Mouse (Mus musculus) small intestine, adult 2 months (tissue): Measurements from ENCODE around the gene Tesk1. TPM values are rescaled to one million over a fixed set of nuclear protein-coding genes. Genes with fewer than 3 reads are reported as not detected.
"Not testable (repeated sequence)": the region's sequence is repeated elsewhere in the genome, so short reads cannot be mapped to it uniquely, and the experiment has no call there.

Experiments
- H3K27ac ChIP-seq: fragments of 200-500 bp; 2 replicates; pipeline ENCODE4 v1.5.1; 2012; ENCODE audit warnings: low read depth, low read length, control low read depth, inconsistent platforms; ENCODE audit not compliant: insufficient read depth
- H3K27me3 ChIP-seq: fragments of 200-500 bp; 2 replicates; pipeline ENCODE4 v1.6.1; 2012; ENCODE audit warnings: mild to moderate bottlenecking, moderate library complexity, low read length, inconsistent platforms; ENCODE audit not compliant: control insufficient read depth, insufficient read depth
- H3K36me3 ChIP-seq: fragments of 200-500 bp; 2 replicates; pipeline ENCODE4 v1.6.1; 2012; ENCODE audit warnings: mild to moderate bottlenecking, low read length, control low read depth, inconsistent platforms; ENCODE audit not compliant: control insufficient read depth, insufficient read depth
- H3K4me1 ChIP-seq: fragments of 200-500 bp; 2 replicates; pipeline ENCODE4 v1.6.1; 2012; ENCODE audit warnings: low read length, inconsistent platforms, mixed read lengths; ENCODE audit not compliant: control insufficient read depth, insufficient read depth, insufficient read length
- H3K4me3 ChIP-seq: fragments of 200-500 bp; 2 replicates; pipeline ENCODE4 v1.5.1; 2012; ENCODE audit warnings: low read depth, mild to moderate bottlenecking, control low read depth, inconsistent platforms, low read length, moderate library complexity
- CTCF ChIP-seq: fragments of 200-500 bp; IDR thresholded peaks from 2 replicates; pipeline ENCODE4 v1.5.1; 2012; ENCODE audit warnings: low read depth, mild to moderate bottlenecking, control low read depth, inconsistent platforms, low read length, moderate library complexity, mixed read lengths; ENCODE audit not compliant: insufficient replicate concordance, insufficient read length; ENCODE audit errors: extremely low read depth
- POLR2A ChIP-seq: fragments of 200-500 bp; IDR thresholded peaks from 2 replicates; pipeline ENCODE4 v1.6.1; 2012; ENCODE audit warnings: low read depth, mild to moderate bottlenecking, control low read depth, inconsistent platforms, low read length, moderate library complexity
- WGBS: fragments of 180-500 bp; shearing (Covaris S2); methylation state at CpG from one replicate; pipeline ENCODE4 v1.1.7; 2018; 5-methylcytosine and 5-hydroxymethylcytosine counted together
- polyA plus RNA-seq: library from polyadenylated mRNA; depleted of rRNA; stranded (reverse); fragments of >200 nt; gene quantifications from 2 replicates; pipeline ENCODE4 v1.2.3, GENCODE M21; 2012

Tesk1 gene
- polyA plus RNA-seq, 1 experiment: 77.6 TPM

DNA sequence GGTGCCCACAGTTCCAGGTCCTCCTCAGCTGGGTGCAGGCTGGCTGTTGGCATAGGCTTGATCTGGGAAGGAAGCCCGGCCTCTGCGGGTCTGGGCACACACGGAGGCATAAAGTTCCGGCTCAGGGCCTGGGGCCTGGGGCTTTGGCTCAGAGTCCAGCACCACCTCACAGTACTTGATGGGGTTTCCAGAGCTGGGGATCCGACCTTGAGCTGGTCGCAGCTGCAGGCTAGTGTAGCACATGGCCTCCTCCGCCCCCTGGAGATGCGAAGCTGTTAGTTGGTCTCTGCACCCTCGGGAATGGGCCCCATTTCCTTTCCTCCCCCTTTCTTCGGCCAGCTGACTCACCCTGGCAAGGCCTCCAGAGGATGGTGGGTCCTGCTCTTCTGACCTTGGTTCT is 40.9 kb downstream of the Tesk1 start:
- peaks cover 18% of the 10 kb centered on the region for H3K4me1 ChIP-seq
- 74% methylated on average over 10 of the region's 10 CpGs for WGBS
- TF ChIP-seq POLR2A (no peak), CTCF (no peak)
- no peak overlapping the region for H3K27ac ChIP-seq
- H3K4me3 ChIP-seq: peak overlapping the region; percentile 50
- no peaks in the 10 kb centered on the region for H3K27me3 ChIP-seq
- no peaks in the 10 kb centered on the region for H3K36me3 ChIP-seq

DNA sequence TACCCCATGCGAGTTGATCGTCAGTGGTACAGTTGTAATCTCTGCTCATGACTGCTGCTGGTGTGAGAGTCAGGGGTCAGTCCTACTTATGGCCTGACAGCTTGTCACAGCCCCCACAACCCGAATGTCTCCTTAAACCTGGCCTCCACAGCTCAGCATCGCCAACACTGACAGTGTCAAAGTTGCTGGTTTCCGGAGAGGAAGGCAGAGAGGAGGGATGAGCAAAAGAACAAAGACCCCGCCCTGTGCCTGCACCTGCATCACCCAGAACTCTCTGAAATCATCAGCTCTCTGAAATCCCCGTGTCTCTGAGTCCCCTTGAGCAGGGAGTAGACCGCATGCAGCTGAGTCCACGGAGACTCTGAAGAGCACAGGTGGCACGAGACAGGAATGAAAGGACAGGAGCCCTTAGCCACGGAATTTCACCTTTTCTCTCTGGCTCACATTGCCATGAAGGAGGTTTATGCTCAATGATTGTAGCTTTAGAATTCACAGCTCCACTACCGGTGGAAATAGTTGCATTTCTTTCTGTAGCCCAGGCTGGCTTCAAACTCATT is 41.9 kb downstream of the Tesk1 start, which contains the start of gene Sit1:
Sit1 (minus strand) TSS at position 200 of the 557 bp plus-strand sequence.
- no peaks in the 10 kb centered on the region for H3K36me3 ChIP-seq
- H3K27ac ChIP-seq: no peak within 1 kb of the TSS
- peak within 1 kb of the TSS; percentile 50 for H3K4me3 ChIP-seq
- H3K27me3 ChIP-seq: no peaks in the 10 kb centered on the region
- no peak for TF ChIP-seq POLR2A
- TF ChIP-seq CTCF: no peak
- WGBS: 67% methylated on average over 12 of the region's 12 CpGs
- H3K4me1 ChIP-seq: peaks cover 13% of the 10 kb centered on the region

GRCm38 (mm10) chr4:43485666-43486065 is 43.9 kb downstream of the Tesk1 start:
- H3K36me3 ChIP-seq, H3K27ac ChIP-seq, H3K4me3 ChIP-seq, H3K27me3 ChIP-seq: not testable (repeated sequence)
- WGBS: 97% methylated on average over 5 of the region's 5 CpGs
- peaks cover 15% of the 10 kb centered on the region for H3K4me1 ChIP-seq

- no peak for TF ChIP-seq CTCF
- TF ChIP-seq POLR2A: no peak
Observed at GRCm38 (mm10) chr4:43489611-43490010, 47.9 kb downstream of the Tesk1 start.

GRCm38 (mm10) chr4:43490801-43491200 is 49.1 kb downstream of the Tesk1 start:
- Histone ChIP-seq H3K4me1 (peaks cover 3% of the 10 kb centered on the region; the same call in 1 of the 2 replicates), H3K27me3 (no peaks in the 10 kb centered on the region), H3K36me3 (peaks cover 2% of the 10 kb centered on the region; the same call in 1 of the 2 replicates), H3K4me3 (no peak overlapping the region), H3K27ac (peak overlapping the region; percentile 90)
- WGBS: 23% methylated on average over 5 of the region's 5 CpGs
- no peak for TF ChIP-seq POLR2A
- TF ChIP-seq CTCF: no peak

More at GRCm38 (mm10) chr4:43489611-43490010, 47.9 kb downstream of the Tesk1 start:
- Histone ChIP-seq H3K4me1 (peaks cover 3% of the 10 kb centered on the region; the same call in 1 of the 2 replicates), H3K4me3 (no peak overlapping the region), H3K27ac (no peak overlapping the region), H3K27me3 (no peaks in the 10 kb centered on the region), H3K36me3 (no peaks in the 10 kb centered on the region)
- WGBS: 94% methylated on average over 3 of the region's 3 CpGs

DNA sequence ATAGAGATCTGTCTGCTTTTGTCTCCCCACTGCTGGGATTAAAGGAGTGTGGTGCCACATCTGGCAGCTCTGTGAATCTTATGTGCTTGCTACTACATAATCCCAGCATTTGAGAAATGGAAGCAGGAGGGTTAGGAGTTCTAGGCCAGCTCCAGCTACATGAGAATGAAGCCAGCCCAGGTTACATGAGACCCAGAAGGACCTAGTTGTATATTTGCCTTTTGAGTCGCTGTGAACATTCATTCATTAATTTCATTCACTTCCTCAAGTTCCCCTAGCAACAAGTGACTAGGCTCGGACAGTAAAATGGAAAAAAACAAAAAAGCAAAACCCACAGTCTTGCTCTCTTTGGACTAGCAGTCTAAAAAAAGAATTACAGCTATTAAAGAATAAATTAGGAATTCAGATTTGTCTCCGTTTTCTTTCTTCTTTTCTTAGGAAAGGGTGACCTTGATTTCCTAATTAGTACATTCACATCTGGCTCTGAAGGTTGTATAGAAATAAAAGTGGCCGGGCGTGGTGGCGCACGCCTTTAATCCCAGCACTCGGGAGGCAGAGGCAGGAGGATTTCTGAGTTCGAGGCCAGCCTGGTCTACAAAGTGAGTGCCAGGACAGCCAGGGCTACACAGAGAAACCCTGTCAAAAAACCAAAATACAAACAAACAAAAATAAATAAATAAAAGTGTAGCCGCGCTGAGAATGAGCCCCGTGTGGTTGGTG is 50.5 kb downstream of the Tesk1 start:
- no peak for TF ChIP-seq POLR2A
- 0 out of 2 replicates have a peak, but pooled peaks have one; percentile 18 for TF ChIP-seq CTCF
- H3K4me3 ChIP-seq: peak overlapping the region; percentile 44
- H3K4me1 ChIP-seq: peaks cover 6% of the 10 kb centered on the region
- no peaks in the 10 kb centered on the region for H3K27me3 ChIP-seq
- H3K36me3 ChIP-seq: peaks cover 8% of the 10 kb centered on the region; the same call in 1 of the 2 replicates
- peak overlapping the region; percentile 28; the same call in 1 of the 2 replicates for H3K27ac ChIP-seq
- WGBS: 17% methylated on average over 12 of the region's 12 CpGs

- under 1% methylated on average over 25 of the region's 25 CpGs for WGBS
- no peaks in the 10 kb centered on the region for H3K27me3 ChIP-seq
- peaks cover 8% of the 10 kb centered on the region; the same call in 1 of the 2 replicates for H3K36me3 ChIP-seq
- TF ChIP-seq POLR2A (no peak), CTCF (no peak)
- peak within 1 kb of the TSS; percentile 90 for H3K4me3 ChIP-seq
- peaks cover 10% of the 10 kb centered on the region for H3K4me1 ChIP-seq
- peak within 1 kb of the TSS; percentile 47 for H3K27ac ChIP-seq
Observed at GRCm38 (mm10) chr4:43492821-43493185, 51.1 kb downstream of the Tesk1 start, which contains the start of gene Ccdc107. Gene Ccdc107 (plus strand): TSS chr4:43492900.
